Mouse (Mus musculus): ENCODE measurements at regions not wholly inside any gene's neighbourhood (a gene's known extent, or its start where the extent isn't known, plus 50 kb on each side); places are given as distances from the start of the nearest gene placed in this dataset.

GRCm38 (mm10) chr13:47321876-47322275, 199.4 kb downstream of the Rnf144b start:
- no peak overlapping the region for H3K4me3 ChIP-seq (ENCODE audit: low read depth, low read length)
- no peaks in the 10 kb centered on the region for H3K36me3 ChIP-seq (replicated peaks; ENCODE audit: control insufficient read depth, insufficient read depth, low read length)
- H3K4me1 ChIP-seq (ENCODE audit: control insufficient read depth, insufficient read depth) = no peaks in the 10 kb centered on the region
- ATAC-seq (ENCODE audit: insufficient read depth, low read depth) = no peak
- no peak for DNase-seq (ENCODE audit: low spot score)
- H3K27me3 ChIP-seq (ENCODE audit: control insufficient read depth, insufficient read depth, low read length) = no peaks in the 10 kb centered on the region
- no peak overlapping the region for H3K4me2 ChIP-seq (ENCODE audit: low read depth, low read length)
- no peaks in the 10 kb centered on the region for H3K9me3 ChIP-seq (replicated peaks; ENCODE audit: control insufficient read depth, low read length)
- TF ChIP-seq CTCF (IDR thresholded peaks at IDR 0.05; ENCODE audit: low read depth) (no peak), EP300 (IDR thresholded peaks at IDR 0.05; ENCODE audit: low read depth) (no peak)
- 71% methylated on average over 1 of the region's 1 CpGs for WGBS
- H3K9ac ChIP-seq (replicated peaks; ENCODE audit: low read depth, low read length) = no peak overlapping the region
- no peak overlapping the region for H3K27ac ChIP-seq (ENCODE audit: low read depth)

GRCm38 (mm10) chr13:47335996-47336684, 213.7 kb downstream of the Rnf144b start:
- Histone ChIP-seq H3K4me3 (ENCODE audit: low read depth, low read length) (no peak overlapping the region), H3K27me3 (ENCODE audit: control insufficient read depth, insufficient read depth, low read length) (no peaks in the 10 kb centered on the region), H3K9me3 (replicated peaks; ENCODE audit: control insufficient read depth, low read length) (no peaks in the 10 kb centered on the region), H3K9ac (replicated peaks; ENCODE audit: low read depth, low read length) (no peak overlapping the region), H3K36me3 (replicated peaks; ENCODE audit: control insufficient read depth, insufficient read depth, low read length) (no peaks in the 10 kb centered on the region), H3K27ac (ENCODE audit: low read depth) (peak overlapping the region; percentile 30; the same call in 1 of the 2 replicates), H3K4me2 (ENCODE audit: low read depth, low read length) (0 out of 2 replicates have a peak overlapping the region, but pooled peaks have one; percentile 3), H3K4me1 (ENCODE audit: control insufficient read depth, insufficient read depth) (no peaks in the 10 kb centered on the region)
- ATAC-seq (ENCODE audit: insufficient read depth, low read depth) (peak; percentile 77), DNase-seq (ENCODE audit: low spot score) (peak; percentile 60)
- TF ChIP-seq CTCF (IDR thresholded peaks at IDR 0.05; ENCODE audit: low read depth) = no peak
- TF ChIP-seq EP300 (IDR thresholded peaks at IDR 0.05; ENCODE audit: low read depth) = no peak
- 40% methylated on average over 16 of the region's 16 CpGs for WGBS

GRCm38 (mm10) chr13:47336865-47337441, 214.5 kb downstream of the Rnf144b start:
- no peak overlapping the region for H3K4me3 ChIP-seq (ENCODE audit: low read depth, low read length)
- H3K36me3 ChIP-seq (replicated peaks; ENCODE audit: control insufficient read depth, insufficient read depth, low read length) = no peaks in the 10 kb centered on the region
- WGBS = 86% methylated on average over 15 of the region's 15 CpGs
- no peak overlapping the region for H3K4me2 ChIP-seq (ENCODE audit: low read depth, low read length)
- no peaks in the 10 kb centered on the region for H3K4me1 ChIP-seq (ENCODE audit: control insufficient read depth, insufficient read depth)
- no peak for TF ChIP-seq EP300 (IDR thresholded peaks at IDR 0.05; ENCODE audit: low read depth)
- TF ChIP-seq CTCF (IDR thresholded peaks at IDR 0.05; ENCODE audit: low read depth) = no peak
- H3K27ac ChIP-seq (ENCODE audit: low read depth) = no peak overlapping the region
- ATAC-seq (ENCODE audit: insufficient read depth, low read depth) (no peak), DNase-seq (ENCODE audit: low spot score) (no peak)
- no peaks in the 10 kb centered on the region for H3K9me3 ChIP-seq (replicated peaks; ENCODE audit: control insufficient read depth, low read length)
- H3K27me3 ChIP-seq (ENCODE audit: control insufficient read depth, insufficient read depth, low read length) = no peaks in the 10 kb centered on the region
- no peak overlapping the region for H3K9ac ChIP-seq (replicated peaks; ENCODE audit: low read depth, low read length)

GRCm38 (mm10) chr13:47339411-47339810, 217.0 kb downstream of the Rnf144b start:
- no peak overlapping the region for H3K9ac ChIP-seq (replicated peaks; ENCODE audit: low read depth, low read length)
- no peaks in the 10 kb centered on the region for H3K4me1 ChIP-seq (ENCODE audit: control insufficient read depth, insufficient read depth)
- H3K9me3 ChIP-seq (replicated peaks; ENCODE audit: control insufficient read depth, low read length) = no peaks in the 10 kb centered on the region
- no peaks in the 10 kb centered on the region for H3K27me3 ChIP-seq (ENCODE audit: control insufficient read depth, insufficient read depth, low read length)
- no peak overlapping the region for H3K4me2 ChIP-seq (ENCODE audit: low read depth, low read length)
- WGBS = 76% methylated on average over 5 of the region's 5 CpGs
- TF ChIP-seq EP300 (IDR thresholded peaks at IDR 0.05; ENCODE audit: low read depth) = no peak
- TF ChIP-seq CTCF (IDR thresholded peaks at IDR 0.05; ENCODE audit: low read depth) = no peak
- H3K27ac ChIP-seq (ENCODE audit: low read depth) = no peak overlapping the region
- ATAC-seq (ENCODE audit: insufficient read depth, low read depth) = no peak
- no peaks in the 10 kb centered on the region for H3K36me3 ChIP-seq (replicated peaks; ENCODE audit: control insufficient read depth, insufficient read depth, low read length)
- no peak for DNase-seq (ENCODE audit: low spot score)
- no peak overlapping the region for H3K4me3 ChIP-seq (ENCODE audit: low read depth, low read length)

- Histone ChIP-seq H3K4me2 (ENCODE audit: low read depth, low read length) (no peak overlapping the region), H3K4me3 (ENCODE audit: low read depth, low read length) (no peak overlapping the region), H3K9ac (replicated peaks; ENCODE audit: low read depth, low read length) (no peak overlapping the region), H3K27me3 (ENCODE audit: control insufficient read depth, insufficient read depth, low read length) (no peaks in the 10 kb centered on the region), H3K9me3 (replicated peaks; ENCODE audit: control insufficient read depth, low read length) (no peaks in the 10 kb centered on the region), H3K4me1 (ENCODE audit: control insufficient read depth, insufficient read depth) (no peaks in the 10 kb centered on the region), H3K36me3 (replicated peaks; ENCODE audit: control insufficient read depth, insufficient read depth, low read length) (no peaks in the 10 kb centered on the region), H3K27ac (ENCODE audit: low read depth) (no peak overlapping the region)
- DNase-seq (ENCODE audit: low spot score) (no peak), ATAC-seq (ENCODE audit: insufficient read depth, low read depth) (no peak)
- 91% methylated on average over 1 of the region's 1 CpGs for WGBS
- no peak for TF ChIP-seq CTCF (IDR thresholded peaks at IDR 0.05; ENCODE audit: low read depth)
- TF ChIP-seq EP300 (IDR thresholded peaks at IDR 0.05; ENCODE audit: low read depth) = no peak
These were observed 219.9 kb downstream of the Rnf144b start for GRCm38 (mm10) chr13:47342361-47342760.

Measured in heart, postnatal 0 days (tissue).